Mouse (Mus musculus) megakaryocyte progenitor cell, adult 5-6 weeks (primary cell): ENCODE results near the gene Morc3. TPM values are rescaled to one million over a fixed set of nuclear protein-coding genes. Genes with fewer than 3 reads are reported as not detected.

Source experiments
- ATAC-seq: replicated peaks from 2 replicates; pipeline ENCODE4 v1.8.0; 2016; ENCODE audit warnings: mild to moderate bottlenecking, moderate TSS enrichment, inconsistent platforms; ENCODE audit not compliant: poor library complexity
- total RNA-seq, 2 experiments: library from RNA; stranded (forward) in 1 of 2; stranded (reverse) in 1 of 2; fragments of 157-497, 149-512 nt in 1 of 2; fragments of 200-1000 nt in 1 of 2; gene quantifications; 2 replicates each; pipeline versions ENCODE4 v1.2.3 to v1.2.4; 2015 to 2017

Gene Morc3
- 115 and 119 TPM in 2 replicates for total RNA-seq (2015)
- total RNA-seq (2017), result 132 and 185 TPM in 2 replicates

GRCm38 (mm10) chr16:93831627-93832395 lies at the start of gene Morc3:
Gene Morc3, plus strand, starts transcription at chr16:93832121.
- peak; percentile 93 for ATAC-seq

DNA sequence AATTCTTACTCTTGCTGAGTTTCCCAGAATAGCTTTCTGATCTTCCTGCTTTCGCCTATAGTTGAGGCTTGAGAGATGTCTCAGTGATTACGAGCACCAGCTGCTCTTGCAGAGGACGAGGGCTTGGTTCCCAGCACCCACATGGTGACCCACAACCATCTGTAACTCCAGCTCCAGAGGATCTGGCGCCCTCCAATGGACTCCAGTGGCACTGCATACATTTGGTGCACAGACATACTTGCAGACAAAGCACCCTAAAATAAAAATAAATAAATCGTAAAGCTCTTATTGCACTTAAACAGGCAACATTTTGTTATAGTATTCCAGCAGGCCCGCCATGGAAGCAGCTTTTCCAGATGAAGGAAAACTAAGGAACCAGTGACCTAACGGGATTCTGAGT lies 47.7 kb upstream of the Morc3 start:
- no peak for ATAC-seq

DNA sequence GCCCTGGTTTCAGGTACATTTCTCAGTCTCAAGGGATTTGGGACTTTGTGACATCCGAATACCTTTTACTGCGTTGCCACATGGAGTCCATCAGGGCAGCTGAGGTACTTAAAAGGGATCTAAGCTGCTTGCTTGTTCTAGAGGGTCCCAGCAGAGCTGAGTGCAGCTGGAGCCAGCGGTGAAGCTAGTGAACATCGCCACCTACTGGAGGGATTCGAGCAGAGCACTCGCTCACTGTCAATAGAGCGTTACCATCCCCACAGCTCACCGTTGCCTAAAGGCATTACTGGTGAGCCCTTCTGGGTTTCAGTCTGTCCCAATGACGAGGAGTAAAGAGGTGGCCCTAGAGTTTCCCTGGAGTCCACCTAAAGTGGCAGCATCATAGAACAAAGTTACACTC lies 46.1 kb upstream of the Morc3 start:
- peak; percentile 81 for ATAC-seq

DNA sequence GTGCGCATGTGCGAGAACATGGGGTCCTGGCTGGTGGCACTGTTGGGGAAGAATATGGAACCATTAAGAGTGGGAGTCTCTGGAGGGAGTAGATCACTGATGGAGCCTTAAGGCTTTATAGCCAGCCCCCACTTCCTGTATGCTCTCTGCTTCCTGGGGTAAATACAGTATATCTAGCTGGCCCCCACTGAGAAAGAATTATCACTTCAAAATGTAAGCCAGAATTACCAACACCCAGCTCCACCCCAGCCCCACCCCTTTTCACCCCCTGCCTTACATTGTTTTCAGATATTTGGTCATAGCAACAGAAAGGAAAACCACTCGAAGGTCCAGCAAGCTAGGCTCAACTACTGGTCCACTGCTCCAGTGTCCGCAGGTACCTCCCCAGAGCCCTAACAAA lies 43.5 kb upstream of the Morc3 start:
- ATAC-seq, result no peak; the same call in 1 of the 2 replicates

- no peak for ATAC-seq
Measured at GRCm38 (mm10) chr16:93788881-93789280, 43.0 kb upstream of the Morc3 start.

- no peak for ATAC-seq
Measured at GRCm38 (mm10) chr16:93789971-93790755, 41.8 kb upstream of the Morc3 start.

- ATAC-seq, result no peak
Measured at GRCm38 (mm10) chr16:93792981-93793630, 38.8 kb upstream of the Morc3 start.

DNA sequence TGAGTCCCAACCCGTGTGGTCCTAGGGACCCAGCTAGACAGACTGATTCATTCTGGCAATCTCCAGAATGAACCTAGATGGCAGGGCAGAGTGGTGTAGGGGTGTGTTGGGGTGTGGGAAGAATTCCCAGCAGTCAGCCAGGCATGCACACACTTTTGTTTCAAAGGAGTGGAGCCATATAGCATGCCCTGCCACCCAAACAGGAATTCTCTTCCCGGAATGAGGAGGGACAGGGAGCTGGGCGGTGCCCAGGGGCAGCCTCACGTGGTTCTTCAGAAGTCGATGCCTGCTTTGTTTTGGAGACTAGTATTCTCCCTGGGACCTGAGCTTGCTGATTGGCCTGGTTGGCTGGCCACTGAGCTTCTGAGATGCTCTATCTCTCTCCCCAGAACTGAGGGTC lies 37.1 kb upstream of the Morc3 start:
- ATAC-seq, result no peak

- no peak for ATAC-seq
Measured at GRCm38 (mm10) chr16:93795391-93795790, 36.5 kb upstream of the Morc3 start.

GRCm38 (mm10) chr16:93797021-93797840 lies 34.7 kb upstream of the Morc3 start:
- no peak for ATAC-seq

DNA sequence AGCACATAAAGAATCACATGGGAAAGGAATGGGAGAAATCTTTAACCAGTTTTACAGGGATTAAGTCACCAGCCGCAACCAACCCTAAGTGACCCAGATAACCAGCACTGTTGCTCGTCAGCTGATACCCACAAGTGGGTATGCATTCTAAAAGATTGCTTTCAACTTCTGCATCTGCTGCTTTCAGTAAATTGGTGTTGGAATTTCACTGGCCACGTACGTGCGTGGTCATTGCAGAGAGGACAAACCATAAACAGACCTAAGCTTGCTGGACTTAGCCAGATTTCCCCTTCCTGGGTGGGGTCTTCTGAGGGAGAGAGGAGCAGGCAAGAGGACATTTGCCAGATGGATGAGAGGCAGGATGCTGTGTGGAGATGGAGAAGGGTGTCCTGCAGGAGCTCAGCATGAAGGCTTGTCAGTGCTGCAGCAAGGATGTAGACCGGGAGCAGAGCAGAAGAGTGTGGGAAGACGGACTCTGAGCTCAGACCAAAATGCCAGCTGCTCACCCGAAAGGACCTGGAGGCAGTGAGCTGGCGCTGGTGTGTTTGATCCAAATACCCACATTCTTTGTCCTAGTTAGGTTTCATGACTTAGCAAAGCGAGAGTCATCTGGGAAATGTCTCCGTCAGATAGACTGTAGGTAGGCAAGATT lies 34.0 kb upstream of the Morc3 start:
- no peak for ATAC-seq

- peak; percentile 51; the same call in 1 of the 2 replicates for ATAC-seq
Measured at GRCm38 (mm10) chr16:93798623-93799022, 33.3 kb upstream of the Morc3 start.

GRCm38 (mm10) chr16:93799071-93799470 lies 32.9 kb upstream of the Morc3 start:
- no peak for ATAC-seq

- ATAC-seq, result no peak
Measured at GRCm38 (mm10) chr16:93799936-93800335, 32.0 kb upstream of the Morc3 start.

GRCm38 (mm10) chr16:93807167-93807566 lies 24.8 kb upstream of the Morc3 start:
- no peak for ATAC-seq

- ATAC-seq, result no peak
Measured at GRCm38 (mm10) chr16:93807961-93808554, 23.9 kb upstream of the Morc3 start.

GRCm38 (mm10) chr16:93815856-93816736 lies 15.8 kb upstream of the Morc3 start:
- peak; percentile 72 for ATAC-seq

DNA sequence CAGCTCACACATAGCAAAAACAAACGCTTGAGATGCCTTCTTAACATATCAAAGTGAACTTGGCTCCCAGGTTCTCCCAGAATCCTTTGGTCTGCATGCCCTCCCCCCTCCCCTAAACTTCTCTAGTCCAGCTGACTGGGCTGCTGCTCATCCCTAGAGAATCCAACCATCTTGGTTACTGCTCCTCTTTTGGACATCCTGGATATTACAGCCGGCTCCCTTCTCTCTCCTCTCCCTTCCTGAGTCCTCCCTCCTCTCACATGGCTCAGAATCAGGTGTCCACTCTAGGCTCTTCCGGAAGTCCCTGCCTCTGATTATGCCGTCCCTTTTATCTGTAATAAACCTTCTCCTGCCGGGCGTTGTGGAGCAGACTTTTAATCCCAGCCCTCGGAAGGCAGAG lies 15.1 kb upstream of the Morc3 start:
- ATAC-seq, result no peak

DNA sequence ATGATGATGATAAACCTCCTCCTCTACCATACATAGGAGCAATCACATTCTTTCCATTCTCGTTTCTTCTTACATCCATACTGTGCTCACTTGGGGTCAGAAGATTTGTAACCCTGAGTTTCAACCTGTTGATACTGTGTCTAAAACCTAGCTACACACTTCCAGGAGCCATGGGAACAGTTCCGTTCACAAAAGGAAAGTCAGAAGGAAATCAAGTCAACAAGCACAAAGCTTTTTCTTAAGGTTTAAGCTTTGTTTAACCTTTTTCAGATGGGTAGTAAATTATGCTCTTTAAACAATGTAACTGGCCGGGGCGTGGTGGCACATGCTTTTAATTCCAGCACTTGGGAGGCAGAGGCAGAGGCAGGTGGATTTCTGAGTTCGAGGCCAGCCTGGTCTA lies 14.6 kb upstream of the Morc3 start:
- ATAC-seq, result no peak
